Mouse (Mus musculus) lung, postnatal 0 days (tissue): ENCODE results near the gene Tprkb. TPM values are rescaled to one million over a fixed set of nuclear protein-coding genes. Genes with fewer than 3 reads are reported as not detected.
"Not testable (repeated sequence)": the region's sequence is repeated elsewhere in the genome, so short reads cannot be mapped to it uniquely, and the experiment has no call there.

ENCODE experiments used
- ATAC-seq: fragments of 200-750 bp; cut with Nextera tagmentation; 2 replicates; pipeline ENCODE4 v1.8.0; 2017; ENCODE audit warnings: moderate library complexity
- DNase-seq: peaks from one replicate; pipeline ENCODE4 v3.0.0-alpha.2; 2016; ENCODE audit warnings: low spot score
- H3K27ac ChIP-seq: fragments of 300-500 bp; sonication (generic); 2 replicates; pipeline ENCODE4 v1.5.1; 2014; ENCODE audit warnings: antibody characterized with exemption, mild to moderate bottlenecking, low read length, mixed read lengths
- H3K27me3 ChIP-seq: fragments of 300-500 bp; sonication (generic); replicated peaks from 2 replicates; pipeline ENCODE4 v1.6.1; 2014; ENCODE audit warnings: low read length, mixed read lengths; ENCODE audit not compliant: insufficient read depth
- H3K36me3 ChIP-seq: fragments of 300-500 bp; sonication (generic); 2 replicates; pipeline ENCODE4 v1.6.1; 2014; ENCODE audit warnings: low read length, mixed read lengths; ENCODE audit not compliant: insufficient read depth
- H3K4me1 ChIP-seq: fragments of 300-500 bp; sonication (generic); 2 replicates; pipeline ENCODE4 v1.6.1; 2014; ENCODE audit warnings: antibody characterized with exemption, low read depth, low read length, mixed read lengths; ENCODE audit not compliant: insufficient read depth
- H3K4me2 ChIP-seq: fragments of 300-500 bp; sonication (generic); replicated peaks from 2 replicates; pipeline ENCODE4 v1.6.1; 2014; ENCODE audit warnings: low read depth, mild to moderate bottlenecking, low read length, moderate library complexity, mixed read lengths
- H3K4me3 ChIP-seq: fragments of 300-500 bp; sonication (generic); 2 replicates; pipeline ENCODE4 v1.5.1; 2014; ENCODE audit warnings: low read depth, low read length
- H3K9ac ChIP-seq: fragments of 300-500 bp; sonication (generic); replicated peaks from 2 replicates; pipeline ENCODE4 v1.6.1; 2014; ENCODE audit warnings: low read depth, mild to moderate bottlenecking
- H3K9me3 ChIP-seq: fragments of 300-500 bp; sonication (generic); 2 replicates; pipeline ENCODE4 v1.6.1; 2016; ENCODE audit warnings: low read length, mixed read lengths
- CTCF ChIP-seq: IDR thresholded peaks from 2 replicates; pipeline ENCODE4 v1.5.1; 2016; ENCODE audit warnings: antibody characterized with exemption, mild to moderate bottlenecking
- EP300 ChIP-seq: IDR thresholded peaks from 2 replicates; pipeline ENCODE4 v1.6.1; 2016; ENCODE audit warnings: antibody characterized with exemption, mild to moderate bottlenecking, control low read depth
- WGBS: fragments of 180-500 bp; shearing (Covaris S2); extraction: QIAGEN DNeasy Blood & Tissue Kit; methylation state at CpG from one replicate; pipeline ENCODE4 v1.1.7; 2014; 5-methylcytosine and 5-hydroxymethylcytosine counted together
- polyA plus RNA-seq: library from polyadenylated mRNA; unstranded; fragments of >200 nt; fragmentation: Nextera tagmentation; extraction: Ambion mirVana; gene quantifications from 2 replicates; pipeline ENCODE4 v1.2.1, GENCODE M21; 2015

Gene Tprkb
- polyA plus RNA-seq, 1 experiment from 2014 or later = 23.8 TPM

GRCm38 (mm10) chr6:85969889-85970288 is 58.2 kb downstream of the Tprkb start:
- Histone ChIP-seq H3K36me3 (no peaks in the 10 kb centered on the region), H3K4me3 (no peak overlapping the region), H3K9me3 (no peaks in the 10 kb centered on the region), H3K9ac (no peak overlapping the region), H3K4me2 (no peak overlapping the region), H3K27me3 (no peaks in the 10 kb centered on the region), H3K27ac (no peak overlapping the region), H3K4me1 (peaks cover 4% of the 10 kb centered on the region; the same call in 1 of the 2 replicates)
- ATAC-seq (no peak), DNase-seq (no peak)
- TF ChIP-seq CTCF (no peak), EP300 (no peak)
- 48% methylated on average over 2 of the region's 2 CpGs for WGBS

GRCm38 (mm10) chr6:85972699-85973098 is 61.0 kb downstream of the Tprkb start:
- H3K4me3 ChIP-seq = no peak overlapping the region
- H3K9ac ChIP-seq = no peak overlapping the region
- 45% methylated on average over 3 of the region's 3 CpGs for WGBS
- H3K27ac ChIP-seq = no peak overlapping the region
- H3K27me3 ChIP-seq = no peaks in the 10 kb centered on the region
- H3K4me2 ChIP-seq = no peak overlapping the region
- no peaks in the 10 kb centered on the region for H3K9me3 ChIP-seq
- DNase-seq = no peak
- no peak for TF ChIP-seq EP300
- no peak for TF ChIP-seq CTCF
- H3K4me1 ChIP-seq = no peaks in the 10 kb centered on the region
- no peaks in the 10 kb centered on the region for H3K36me3 ChIP-seq
- no peak for ATAC-seq

GRCm38 (mm10) chr6:85973336-85973735 is 61.7 kb downstream of the Tprkb start:
- DNase-seq (peak; percentile 11), ATAC-seq (no peak)
- Histone ChIP-seq H3K4me1 (no peaks in the 10 kb centered on the region), H3K4me3 (no peak overlapping the region), H3K9ac (no peak overlapping the region), H3K4me2 (no peak overlapping the region), H3K36me3 (no peaks in the 10 kb centered on the region), H3K27ac (no peak overlapping the region), H3K9me3 (no peaks in the 10 kb centered on the region), H3K27me3 (no peaks in the 10 kb centered on the region)
- TF ChIP-seq EP300 = no peak
- TF ChIP-seq CTCF = no peak
- WGBS = 67% methylated on average over 3 of the region's 3 CpGs

GRCm38 (mm10) chr6:85974941-85975617 is 63.4 kb downstream of the Tprkb start:
- no peak for DNase-seq
- H3K36me3 ChIP-seq = no peaks in the 10 kb centered on the region
- TF ChIP-seq EP300 (no peak), CTCF (no peak)
- no peak overlapping the region for H3K4me3 ChIP-seq
- H3K9ac ChIP-seq = no peak overlapping the region
- H3K4me2 ChIP-seq = no peak overlapping the region
- 54% methylated on average over 10 of the region's 10 CpGs for WGBS
- no peaks in the 10 kb centered on the region for H3K9me3 ChIP-seq
- H3K4me1 ChIP-seq = no peaks in the 10 kb centered on the region
- no peak overlapping the region for H3K27ac ChIP-seq
- H3K27me3 ChIP-seq = no peaks in the 10 kb centered on the region
- ATAC-seq = no peak

- no peak overlapping the region for H3K4me3 ChIP-seq
Measured at GRCm38 (mm10) chr6:85975761-85976160, 64.1 kb downstream of the Tprkb start.

GRCm38 (mm10) chr6:85976242-85976641 is 64.6 kb downstream of the Tprkb start:
- DNase-seq (no peak), ATAC-seq (no peak)
- no peak overlapping the region for H3K4me3 ChIP-seq
- TF ChIP-seq CTCF = no peak
- no peak for TF ChIP-seq EP300
- H3K9ac ChIP-seq = no peak overlapping the region
- no peaks in the 10 kb centered on the region for H3K4me1 ChIP-seq
- 80% methylated on average over 5 of the region's 5 CpGs for WGBS
- no peaks in the 10 kb centered on the region for H3K9me3 ChIP-seq
- H3K4me2 ChIP-seq = no peak overlapping the region
- H3K36me3 ChIP-seq = no peaks in the 10 kb centered on the region
- no peak overlapping the region for H3K27ac ChIP-seq
- H3K27me3 ChIP-seq = no peaks in the 10 kb centered on the region

More at GRCm38 (mm10) chr6:85975761-85976160, 64.1 kb downstream of the Tprkb start:
- ATAC-seq (no peak), DNase-seq (no peak)
- no peaks in the 10 kb centered on the region for H3K4me1 ChIP-seq
- H3K9ac ChIP-seq = no peak overlapping the region
- TF ChIP-seq CTCF (no peak), EP300 (no peak)
- H3K36me3 ChIP-seq = no peaks in the 10 kb centered on the region
- WGBS = 83% methylated on average over 1 of the region's 1 CpGs
- H3K27ac ChIP-seq = no peak overlapping the region
- no peaks in the 10 kb centered on the region for H3K27me3 ChIP-seq
- no peaks in the 10 kb centered on the region for H3K9me3 ChIP-seq
- no peak overlapping the region for H3K4me2 ChIP-seq

GRCm38 (mm10) chr6:85978736-85979135 is 67.1 kb downstream of the Tprkb start:
- H3K4me3 ChIP-seq, H3K36me3 ChIP-seq, H3K27me3 ChIP-seq, H3K9me3 ChIP-seq, H3K9ac ChIP-seq, DNase-seq, H3K4me2 ChIP-seq, ATAC-seq, H3K27ac ChIP-seq, H3K4me1 ChIP-seq: not testable (repeated sequence)
- WGBS = 64% methylated on average over 4 of the region's 4 CpGs

Other genes starting within 250 kb of the Tprkb start
- not detected in 2 replicates for gene Nat8f7, start 198.7 kb upstream of the Tprkb start, polyA plus RNA-seq
- gene Nat8f3, start 146.1 kb upstream of the Tprkb start, polyA plus RNA-seq = not detected in 2 replicates
- gene Nat8f6, start 90.9 kb upstream of the Tprkb start, polyA plus RNA-seq = not detected in 2 replicates
- gene Nat8f5, start 90.9 kb upstream of the Tprkb start, polyA plus RNA-seq = 0.19 TPM in 1 of 2 replicates, not detected in the other
- not detected in 2 replicates for gene Nat8, start 79.8 kb upstream of the Tprkb start, polyA plus RNA-seq
- gene Nat8f2, start 42.7 kb upstream of the Tprkb start, polyA plus RNA-seq = not detected in 2 replicates
- 2.6 and 2.7 TPM in 2 replicates for gene Nat8f4, start 7.0 kb upstream of the Tprkb start, polyA plus RNA-seq
- 8.0 and 11.2 TPM in 2 replicates for gene Nat8f1, start 3.8 kb downstream of the Tprkb start, polyA plus RNA-seq
- 32.0 and 44.3 TPM in 2 replicates for gene Dusp11, start 49.8 kb downstream of the Tprkb start, polyA plus RNA-seq
- not detected in 2 replicates for gene Figla, start 104.3 kb downstream of the Tprkb start, polyA plus RNA-seq
- 0.40 and 0.84 TPM in 2 replicates for gene Add2, start 116.8 kb downstream of the Tprkb start, polyA plus RNA-seq